Mouse (Mus musculus) hindbrain, postnatal 0 days (tissue): Measurements from ENCODE around the gene Hbb-bh1. TPM values are rescaled to one million over a fixed set of nuclear protein-coding genes. Genes with fewer than 3 reads are reported as not detected.
"Not testable (repeated sequence)": the region's sequence is repeated elsewhere in the genome, so short reads cannot be mapped to it uniquely, and the experiment has no call there.

Experiments used
- ATAC-seq: fragments of 200-750 bp; cut with Nextera tagmentation; 2 replicates; pipeline ENCODE4 v1.8.0; 2017; ENCODE audit warnings: mild to moderate bottlenecking, moderate TSS enrichment, moderate library complexity
- DNase-seq: peaks from one replicate; pipeline ENCODE4 v3.0.0-alpha.2; 2015; ENCODE audit warnings: low spot score
- H3K27ac ChIP-seq: fragments of 300-500 bp; sonication (generic); 2 replicates; pipeline ENCODE4 v1.5.1; 2014; ENCODE audit warnings: mild to moderate bottlenecking
- H3K27me3 ChIP-seq: fragments of 300-500 bp; sonication (generic); 2 replicates; pipeline ENCODE4 v1.6.1; 2014; ENCODE audit warnings: low read length, mixed read lengths; ENCODE audit not compliant: insufficient read depth
- H3K36me3 ChIP-seq: fragments of 300-500 bp; sonication (generic); 2 replicates; pipeline ENCODE4 v1.6.1; 2014; ENCODE audit warnings: low read length, mixed read lengths; ENCODE audit not compliant: insufficient read depth
- H3K4me1 ChIP-seq: fragments of 300-500 bp; sonication (generic); 2 replicates; pipeline ENCODE4 v1.6.1; 2014; ENCODE audit warnings: antibody characterized with exemption, low read length, mixed read lengths; ENCODE audit not compliant: insufficient read depth
- H3K4me2 ChIP-seq: fragments of 300-500 bp; sonication (generic); 2 replicates; pipeline ENCODE4 v1.6.1; 2014; ENCODE audit warnings: low read depth, mild to moderate bottlenecking, low read length, moderate library complexity, mixed read lengths
- H3K4me3 ChIP-seq: fragments of 300-500 bp; sonication (generic); 2 replicates; pipeline ENCODE4 v1.5.1; 2014; ENCODE audit warnings: low read length
- H3K9ac ChIP-seq: fragments of 300-500 bp; sonication (generic); replicated peaks from 2 replicates; pipeline ENCODE4 v1.6.1; 2014; ENCODE audit warnings: mild to moderate bottlenecking, low read length, moderate library complexity, mixed read lengths
- H3K9me3 ChIP-seq: fragments of 300-500 bp; sonication (generic); 2 replicates; pipeline ENCODE4 v1.6.1; 2016; ENCODE audit warnings: low read length, mixed read lengths
- CTCF ChIP-seq: IDR thresholded peaks from 2 replicates; pipeline ENCODE4 v1.5.1; 2016; ENCODE audit warnings: antibody characterized with exemption, control low read depth, low read depth
- WGBS: fragments of 180-500 bp; shearing (Covaris S2); extraction: QIAGEN DNeasy Blood & Tissue Kit; methylation state at CpG from one replicate; pipeline ENCODE4 v1.1.7; 2014; 5-methylcytosine and 5-hydroxymethylcytosine counted together
- polyA plus RNA-seq: library from polyadenylated mRNA; unstranded; fragments of >200 nt; fragmentation: Nextera tagmentation; extraction: Ambion mirVana; gene quantifications from 2 replicates; pipeline ENCODE4 v1.2.1, GENCODE M21; 2015
- total RNA-seq: library from RNA; depleted of rRNA; stranded (reverse); fragments of >200 nt; gene quantifications from 2 replicates; pipeline ENCODE4 v1.2.3, GENCODE M21; 2014

The Hbb-bh1 gene
- total and polyA plus RNA-seq, 2 experiments from 2014 or later, result not detected

- Histone ChIP-seq H3K9me3 (no peaks in the 10 kb centered on the region), H3K4me3 (no peak overlapping the region), H3K9ac (no peak overlapping the region), H3K36me3 (no peaks in the 10 kb centered on the region), H3K4me2 (no peak overlapping the region), H3K27me3 (no peaks in the 10 kb centered on the region), H3K4me1 (no peaks in the 10 kb centered on the region), H3K27ac (no peak overlapping the region)
- ATAC-seq, result no peak
- TF ChIP-seq CTCF, result no peak
- 65% methylated on average over 1 of the region's 1 CpGs for WGBS
- no peak for DNase-seq
Observed at GRCm38 (mm10) chr7:103812174-103812573, 30.8 kb downstream of the Hbb-bh1 start.

- H3K9ac ChIP-seq, result no peak overlapping the region
- H3K4me2 ChIP-seq, result no peak overlapping the region
- no peak for DNase-seq
- 89% methylated on average over 1 of the region's 1 CpGs for WGBS
- H3K36me3 ChIP-seq, result no peaks in the 10 kb centered on the region
- ATAC-seq, result no peak
- H3K27me3 ChIP-seq, result no peaks in the 10 kb centered on the region
- H3K4me1 ChIP-seq, result no peaks in the 10 kb centered on the region
- TF ChIP-seq CTCF, result no peak
- no peak overlapping the region for H3K4me3 ChIP-seq
- no peaks in the 10 kb centered on the region for H3K9me3 ChIP-seq
- no peak overlapping the region for H3K27ac ChIP-seq
Observed at GRCm38 (mm10) chr7:103811223-103811845, 31.6 kb downstream of the Hbb-bh1 start.

GRCm38 (mm10) chr7:103810746-103811145 is 32.2 kb downstream of the Hbb-bh1 start:
- Histone ChIP-seq H3K36me3 (no peaks in the 10 kb centered on the region), H3K27ac (no peak overlapping the region), H3K9ac (no peak overlapping the region), H3K4me3 (no peak overlapping the region), H3K4me2 (no peak overlapping the region), H3K9me3 (no peaks in the 10 kb centered on the region), H3K4me1 (no peaks in the 10 kb centered on the region), H3K27me3 (no peaks in the 10 kb centered on the region)
- no peak for ATAC-seq
- DNase-seq, result no peak
- 91% methylated on average over 3 of the region's 3 CpGs for WGBS
- TF ChIP-seq CTCF, result no peak

- H3K4me3 ChIP-seq, result no peak overlapping the region
- no peaks in the 10 kb centered on the region for H3K4me1 ChIP-seq
- WGBS, result 91% methylated on average over 1 of the region's 1 CpGs
- no peak for DNase-seq
- H3K27ac ChIP-seq, result no peak overlapping the region
- H3K36me3 ChIP-seq, result no peaks in the 10 kb centered on the region
- H3K9ac ChIP-seq, result no peak overlapping the region
- H3K27me3 ChIP-seq, result no peaks in the 10 kb centered on the region
- no peaks in the 10 kb centered on the region for H3K9me3 ChIP-seq
- no peak for ATAC-seq
- no peak for TF ChIP-seq CTCF
- no peak overlapping the region for H3K4me2 ChIP-seq
Observed at GRCm38 (mm10) chr7:103810296-103810695, 32.7 kb downstream of the Hbb-bh1 start.

GRCm38 (mm10) chr7:103809801-103810155 is 33.2 kb downstream of the Hbb-bh1 start:
- Histone ChIP-seq H3K27ac (no peak overlapping the region), H3K4me2 (no peak overlapping the region), H3K9ac (no peak overlapping the region), H3K4me1 (no peaks in the 10 kb centered on the region), H3K36me3 (no peaks in the 10 kb centered on the region), H3K9me3 (no peaks in the 10 kb centered on the region), H3K4me3 (no peak overlapping the region), H3K27me3 (no peaks in the 10 kb centered on the region)
- no peak for DNase-seq
- TF ChIP-seq CTCF, result no peak
- no peak for ATAC-seq
- WGBS, result 73% methylated on average over 1 of the region's 1 CpGs

GRCm38 (mm10) chr7:103808971-103809800 is 33.8 kb downstream of the Hbb-bh1 start:
- DNase-seq (no peak), ATAC-seq (no peak)
- Histone ChIP-seq H3K27me3 (no peaks in the 10 kb centered on the region), H3K9ac (no peak overlapping the region), H3K4me3 (no peak overlapping the region), H3K27ac (no peak overlapping the region), H3K4me1 (no peaks in the 10 kb centered on the region), H3K9me3 (no peaks in the 10 kb centered on the region), H3K36me3 (no peaks in the 10 kb centered on the region), H3K4me2 (no peak overlapping the region)
- 71% methylated on average over 5 of the region's 5 CpGs for WGBS
- no peak for TF ChIP-seq CTCF

- not testable (repeated sequence) for DNase-seq, H3K9ac ChIP-seq, H3K27ac ChIP-seq, H3K9me3 ChIP-seq, H3K36me3 ChIP-seq, ATAC-seq, H3K4me2 ChIP-seq, H3K27me3 ChIP-seq, H3K4me1 ChIP-seq, H3K4me3 ChIP-seq
- WGBS, result 72% methylated on average over 2 of the region's 2 CpGs
Observed at GRCm38 (mm10) chr7:103808120-103808519, 34.8 kb downstream of the Hbb-bh1 start.
